Mouse (Mus musculus): ENCODE data around the gene Pamr1.

- TF ChIP-seq CTCF (IDR thresholded peaks at IDR 0.05; ENCODE audit: low read depth, low read length) (no peak), POLR2A (IDR thresholded peaks at IDR 0.05; ENCODE audit: extremely low read depth, insufficient read depth, low read length) (no peak)
Observed at GRCm38 (mm10) chr2:102648845-102649500, 99.2 kb downstream of the Pamr1 start.
